ENCODE assay signal across 8 mouse cellular contexts in genomic region chr4:98243502-98243901, GRCm38 (mm10).
DNase-seq lines count a peak whose midpoint lies in the region; ATAC-seq and TF ChIP-seq lines count a peak whose summit lies in the region.

No protein-coding gene starts in this region.

- H3K9me3 ChIP-seq in hindbrain, embryonic 12.5 days (replicated peaks), result no peaks in the 10 kb centered on the region

- 0 out of 2 replicates have a peak overlapping the region, but pooled peaks have one; percentile 52 for H3K27ac ChIP-seq in hindbrain, embryonic 12.5 days
- H3K27ac ChIP-seq in small intestine, adult 2 months (ENCODE audit: insufficient read depth, low read depth, low read length), result no peak overlapping the region

- peak; percentile 94 for DNase-seq in brain, embryonic 14.5 days (ENCODE audit: low read depth)
- DNase-seq in layer of hippocampus, postnatal 10 days (ENCODE audit: low spot score in 2 of 2), result peak; percentile 62 to 65
- peak; percentile 29 to 53 for DNase-seq in lung, postnatal 4 days

- peaks cover 14% of the 10 kb centered on the region for H3K4me1 ChIP-seq in hindbrain, embryonic 12.5 days
- no peaks in the 10 kb centered on the region for H3K4me1 ChIP-seq in small intestine, adult 2 months (ENCODE audit: control insufficient read depth, insufficient read depth, insufficient read length, low read length)

- ATAC-seq in CD4-positive, CD25-positive, alpha-beta regulatory T cell, adult 4 months, result peak; percentile 93
- peak; percentile 71 for ATAC-seq in erythroblast, adult 5-6 weeks (replicated peaks; ENCODE audit: low FRiP score, poor library complexity, severe bottlenecking)
- ATAC-seq in hindbrain, embryonic 12.5 days (ENCODE audit: low FRiP score), result peak; percentile 94
- no peak for ATAC-seq in monocyte, adult 5-6 weeks (replicated peaks; ENCODE audit: insufficient number of reproducible peaks, low FRiP score, low TSS enrichment, poor library complexity, severe bottlenecking)

- WGBS in hindbrain, embryonic 12.5 days, result 2% methylated on average over 6 of the region's 6 CpGs
- WGBS in small intestine, adult 2 months, result 13% methylated on average over 6 of the region's 6 CpGs

- H3K9ac ChIP-seq in hindbrain, embryonic 12.5 days, result peak overlapping the region; percentile 49; the same call in 1 of the 2 replicates

- peak; percentile 80; the same call in 1 of the 2 replicates for TF ChIP-seq CTCF in brain, embryonic 14.5 days (IDR thresholded peaks at IDR 0.05; ENCODE audit: borderline replicate concordance, extremely low read depth, insufficient read depth, insufficient read length)
- TF ChIP-seq CTCF in small intestine, adult 2 months (IDR thresholded peaks at IDR 0.05; ENCODE audit: extremely low read depth, insufficient read length, insufficient replicate concordance, low read depth, low read length), result peak; percentile 52; the same call in 1 of the 2 replicates

- H3K4me2 ChIP-seq in hindbrain, embryonic 12.5 days (replicated peaks), result peak overlapping the region; percentile 52

- H3K36me3 ChIP-seq in hindbrain, embryonic 12.5 days, result no peaks in the 10 kb centered on the region
- no peaks in the 10 kb centered on the region for H3K36me3 ChIP-seq in small intestine, adult 2 months (ENCODE audit: control insufficient read depth, insufficient read depth, low read length)

- H3K4me3 ChIP-seq in hindbrain, embryonic 12.5 days, result peak overlapping the region; percentile 23
- no peak overlapping the region for H3K4me3 ChIP-seq in small intestine, adult 2 months (ENCODE audit: low read depth, low read length)

- no peak for TF ChIP-seq POLR2A in brain, embryonic 14.5 days (IDR thresholded peaks at IDR 0.05; ENCODE audit: borderline replicate concordance, extremely low read depth, insufficient read depth, insufficient read length, poor library complexity, severe bottlenecking)
- no peak for TF ChIP-seq POLR2A in small intestine, adult 2 months (IDR thresholded peaks at IDR 0.05; ENCODE audit: low read depth, low read length)

- H3K27me3 ChIP-seq in hindbrain, embryonic 12.5 days, result no peaks in the 10 kb centered on the region
- H3K27me3 ChIP-seq in small intestine, adult 2 months (ENCODE audit: control insufficient read depth, insufficient read depth, low read length), result no peaks in the 10 kb centered on the region

Comparison
In these comparisons a context has a peak if more than half of its experiments do, and no peak if none do; other contexts are left out.
1. DNase-seq: peak in every context shown above with its lines; median percentile 94 in brain, embryonic 14.5 days; 64 in layer of hippocampus, postnatal 10 days; 41 in lung, postnatal 4 days.